Mouse (Mus musculus): ENCODE measurements around the gene Psmg1.
A peak's percentile ranks its signal among the peaks of the same experiment; 100 is the strongest.
"Not testable (repeated sequence)": the region's sequence is repeated elsewhere in the genome, so short reads cannot be mapped to it uniquely, and the experiment has no call there.

Gene Psmg1

GRCm38 (mm10) chr16:95990462-95991121 lies at the start of gene Psmg1:
Gene Psmg1 (minus strand): TSS chr16:95990960.
- peak; percentile 98 for DNase-seq (ENCODE audit: low read depth)

GRCm38 (mm10) chr16:96039538-96039937 lies 48.8 kb upstream of the Psmg1 start:
- DNase-seq (ENCODE audit: low read depth), result no peak

GRCm38 (mm10) chr16:96034473-96034872 lies 43.7 kb upstream of the Psmg1 start:
- no peak for DNase-seq (ENCODE audit: low read depth)

GRCm38 (mm10) chr16:96032368-96033043 lies 41.7 kb upstream of the Psmg1 start:
- no peak for DNase-seq (ENCODE audit: low read depth)

- DNase-seq (ENCODE audit: low read depth), result peak; percentile 49
Measured at GRCm38 (mm10) chr16:96030476-96031102, 39.8 kb upstream of the Psmg1 start.

- DNase-seq (ENCODE audit: low read depth), result no peak
Measured at GRCm38 (mm10) chr16:96026256-96026655, 35.5 kb upstream of the Psmg1 start.

- no peak for DNase-seq (ENCODE audit: low read depth)
Measured at GRCm38 (mm10) chr16:96025244-96025643, 34.5 kb upstream of the Psmg1 start.

- DNase-seq (ENCODE audit: low read depth), result no peak
Measured at GRCm38 (mm10) chr16:96021045-96021444, 30.3 kb upstream of the Psmg1 start.

GRCm38 (mm10) chr16:96009124-96009523 lies 18.4 kb upstream of the Psmg1 start:
- DNase-seq (ENCODE audit: low read depth), result not testable (repeated sequence)

- DNase-seq (ENCODE audit: low read depth), result not testable (repeated sequence)
Measured at GRCm38 (mm10) chr16:96004278-96004677, 13.5 kb upstream of the Psmg1 start.

GRCm38 (mm10) chr16:95999291-95999690 lies 8.5 kb upstream of the Psmg1 start:
- DNase-seq (ENCODE audit: low read depth), result peak; percentile 86

GRCm38 (mm10) chr16:95996156-95996555 lies 5.4 kb upstream of the Psmg1 start:
- no peak for DNase-seq (ENCODE audit: low read depth)

GRCm38 (mm10) chr16:95994576-95994975 lies 3.8 kb upstream of the Psmg1 start:
- DNase-seq (ENCODE audit: low read depth), result peak; percentile 45

- DNase-seq (ENCODE audit: low read depth), result no peak
Measured at GRCm38 (mm10) chr16:95992596-95992995, 1.8 kb upstream of the Psmg1 start.

GRCm38 (mm10) chr16:95991122-95991900 lies 551 bp upstream of the Psmg1 start:
- no peak for DNase-seq (ENCODE audit: low read depth)

- peak; percentile 67 for DNase-seq (ENCODE audit: low read depth)
Measured at GRCm38 (mm10) chr16:95984911-95985310, 5.8 kb downstream of the Psmg1 start.

GRCm38 (mm10) chr16:95983601-95984000 lies 7.2 kb downstream of the Psmg1 start:
- peak; percentile 71 for DNase-seq (ENCODE audit: low read depth)

GRCm38 (mm10) chr16:95970841-95971240 lies 19.9 kb downstream of the Psmg1 start:
- no peak for DNase-seq (ENCODE audit: low read depth)

- no peak for DNase-seq (ENCODE audit: low read depth)
Measured at GRCm38 (mm10) chr16:95967455-95967854, 23.3 kb downstream of the Psmg1 start.

GRCm38 (mm10) chr16:95964427-95965023 lies 26.2 kb downstream of the Psmg1 start:
- DNase-seq (ENCODE audit: low read depth), result peak; percentile 75

- DNase-seq (ENCODE audit: low read depth), result not testable (repeated sequence)
Measured at GRCm38 (mm10) chr16:95961484-95961883, 29.3 kb downstream of the Psmg1 start.

GRCm38 (mm10) chr16:95960689-95961088 lies 30.1 kb downstream of the Psmg1 start:
- DNase-seq (ENCODE audit: low read depth), result not testable (repeated sequence)

Data from naive thymus-derived CD4-positive, alpha-beta T cell, adult 2 months (primary cell).